Mouse (Mus musculus) urinary bladder, postnatal 0 days (tissue): ENCODE results near the gene Eno1. TPM values are rescaled to one million over a fixed set of nuclear protein-coding genes. Genes with fewer than 3 reads are reported as not detected.

Experiments
- polyA plus RNA-seq: library from polyadenylated mRNA; unstranded; fragments of >200 nt; fragmentation: Nextera tagmentation; extraction: Ambion mirVana; gene quantifications from 2 replicates; pipeline ENCODE4 v1.2.1, GENCODE M21; 2015

Eno1 gene
- 1,194 and 1,254 TPM in 2 replicates for polyA plus RNA-seq

GRCm38 (mm10) chr4:150236521-150237481 is at the start of gene Eno1:
Eno1 (plus strand) TSS chr4:150236721.

DNA sequence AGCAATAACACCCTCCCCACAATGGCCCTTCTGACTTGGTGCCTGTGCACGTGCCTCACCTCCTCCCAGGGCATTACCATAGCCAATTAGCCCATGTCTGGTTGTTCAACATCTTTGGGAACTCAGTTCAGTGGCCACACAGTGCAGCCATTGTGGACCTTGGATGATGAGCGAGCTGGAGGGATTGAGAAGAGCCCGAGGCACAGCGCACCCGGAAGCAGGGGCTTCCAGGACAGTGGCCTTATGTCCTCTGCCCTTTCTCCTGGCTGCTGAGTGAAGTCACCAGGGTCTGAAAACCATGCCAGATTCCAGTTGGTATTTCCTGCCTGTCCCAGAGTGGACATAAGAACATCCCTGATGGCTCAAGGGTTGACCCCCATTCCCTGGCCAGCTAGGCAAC is 35.3 kb upstream of the Eno1 start, which contains the start of gene Car6:
TSS of gene Car6 (minus strand) at position 101 of the 400 bp plus-strand sequence.

GRCm38 (mm10) chr4:150281018-150281761 is 44.7 kb downstream of the Eno1 start, which contains the start of gene Rere:
Rere (plus strand) TSS chr4:150281646.

Other genes with a start within 250 kb of the Eno1 start
- 21.9 and 23.2 TPM in 2 replicates for gene H6pd, start 227.7 kb upstream of the Eno1 start, polyA plus RNA-seq
- 0.42 and 0.67 TPM in 2 replicates for gene Gpr157, start 149.4 kb upstream of the Eno1 start, polyA plus RNA-seq
- 0.23 and 0.54 TPM in 2 replicates for gene Slc2a5, start 117.4 kb upstream of the Eno1 start, polyA plus RNA-seq
- gene Slc2a7, start 87.7 kb upstream of the Eno1 start, polyA plus RNA-seq, result not detected in 2 replicates
- gene Car6, start 35.4 kb upstream of the Eno1 start, polyA plus RNA-seq, result 0.36 and 3.3 TPM in 2 replicates
- 17.8 and 18.3 TPM in 2 replicates for gene Rere, start 44.9 kb downstream of the Eno1 start, polyA plus RNA-seq